ENCODE assay signal across 24 mouse cellular contexts in the genomic region with DNA sequence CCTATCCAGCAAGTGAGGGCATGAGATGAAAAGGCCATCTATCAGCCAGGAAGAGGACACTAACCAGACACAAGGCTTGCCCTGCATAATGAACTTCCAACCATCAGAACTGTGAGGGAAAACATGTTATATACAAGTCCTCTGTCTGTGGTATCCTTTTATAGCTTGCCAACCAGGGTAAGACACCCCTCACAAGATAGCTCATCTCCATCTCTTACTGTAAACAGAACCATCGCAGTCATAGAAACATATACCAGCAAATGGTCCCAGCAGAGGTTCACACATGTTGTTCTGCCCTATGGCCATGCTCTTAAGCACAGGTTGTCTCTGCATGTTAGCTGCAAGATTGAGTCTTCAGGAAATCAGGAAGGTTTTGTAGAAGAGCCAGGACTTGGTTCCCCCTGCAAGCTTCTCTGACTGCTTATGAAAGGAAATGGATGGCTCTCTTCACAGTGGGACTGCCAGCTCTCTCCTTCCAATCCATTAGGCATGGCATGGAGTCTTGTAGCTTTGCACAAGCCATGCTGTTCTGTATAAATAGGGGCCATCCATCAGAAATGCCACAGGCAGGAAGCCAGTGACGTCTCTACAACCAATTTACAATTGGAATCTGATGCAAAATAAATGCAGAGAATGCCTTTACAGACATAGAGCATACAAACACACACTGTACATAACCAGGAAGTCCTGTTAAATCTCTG.
DNase-seq lines count a peak whose midpoint lies in the region; ATAC-seq and TF ChIP-seq lines count a peak whose summit lies in the region.
"Had no signal": no experiment of that assay in that cellular context is flagged by ENCODE, and none has a peak within 500 bp of the region (broad histone marks: within the 10 kb centered on the region; RNA-seq: fewer than 3 reads in every experiment).

No protein-coding gene starts in this region.

- no peaks in the 10 kb centered on the region for H3K27me3 ChIP-seq in lung, postnatal 0 days (replicated peaks; ENCODE audit: insufficient read depth, low read length)
- no peaks in the 10 kb centered on the region for H3K27me3 ChIP-seq in hindbrain, embryonic 12.5 days
- no peaks in the 10 kb centered on the region for H3K27me3 ChIP-seq in neural tube, embryonic 15.5 days (replicated peaks)
- H3K27me3 ChIP-seq: CH12.LX; intestine, embryonic 15.5 days; limb, embryonic 12.5 days; liver, embryonic 12.5 days had no signal

- H3K4me1 ChIP-seq in lung, postnatal 0 days (ENCODE audit: insufficient read depth, low read depth, low read length) = no peaks in the 10 kb centered on the region
- H3K4me1 ChIP-seq in hindbrain, embryonic 12.5 days = 0 out of 2 replicates have a peak, but pooled peaks cover 2% of the 10 kb centered on the region
- H3K4me1 ChIP-seq in neural tube, embryonic 15.5 days = no peaks in the 10 kb centered on the region
- H3K4me1 ChIP-seq: intestine, embryonic 15.5 days; limb, embryonic 12.5 days; liver, embryonic 12.5 days; midbrain, embryonic 10.5 days had no signal

- no peak for TF ChIP-seq EP300 in lung, postnatal 0 days (IDR thresholded peaks at IDR 0.05)

- WGBS in lung, postnatal 0 days = 36% methylated on average over 2 of the region's 2 CpGs
- WGBS in hindbrain, embryonic 12.5 days = 56% methylated on average over 2 of the region's 2 CpGs
- 46% methylated on average over 2 of the region's 2 CpGs for WGBS in neural tube, embryonic 15.5 days

- no peak overlapping the region for H3K4me2 ChIP-seq in lung, postnatal 0 days (replicated peaks; ENCODE audit: low read depth, low read length)
- H3K4me2 ChIP-seq in hindbrain, embryonic 12.5 days (replicated peaks) = no peak overlapping the region
- H3K4me2 ChIP-seq in neural tube, embryonic 15.5 days = no peak overlapping the region
- H3K4me2 ChIP-seq: intestine, embryonic 15.5 days; limb, embryonic 12.5 days; liver, embryonic 12.5 days; lung, embryonic 14.5 days had no signal

- ATAC-seq in cerebellum, adult (ENCODE audit: insufficient number of reproducible peaks, low FRiP score, low TSS enrichment) = no peak
- ATAC-seq in lung, postnatal 0 days = 0 out of 2 replicates have a peak, but pooled peaks have one; percentile 11
- peak; percentile 40; the same call in 1 of the 2 replicates for ATAC-seq in hindbrain, embryonic 12.5 days (ENCODE audit: low FRiP score)
- ATAC-seq in neural tube, embryonic 15.5 days (ENCODE audit: low FRiP score) = peak; percentile 72; the same call in 1 of the 2 replicates
- ATAC-seq: intestine, embryonic 15.5 days; liver, embryonic 12.5 days had no signal

- no peak for TF ChIP-seq CTCF in lung, postnatal 0 days (IDR thresholded peaks at IDR 0.05)

- no peak overlapping the region for H3K27ac ChIP-seq in lung, postnatal 0 days (ENCODE audit: low read length)
- no peak overlapping the region for H3K27ac ChIP-seq in hindbrain, embryonic 12.5 days
- no peak overlapping the region for H3K27ac ChIP-seq in neural tube, embryonic 15.5 days (replicated peaks)
- H3K27ac ChIP-seq: intestine, embryonic 15.5 days; left cerebral cortex, adult 2 months; limb, embryonic 12.5 days; liver, embryonic 12.5 days; midbrain, embryonic 10.5 days had no signal

- H3K36me3 ChIP-seq in lung, postnatal 0 days (ENCODE audit: insufficient read depth, low read length) = no peaks in the 10 kb centered on the region
- no peaks in the 10 kb centered on the region for H3K36me3 ChIP-seq in hindbrain, embryonic 12.5 days
- no peaks in the 10 kb centered on the region for H3K36me3 ChIP-seq in neural tube, embryonic 15.5 days
- H3K36me3 ChIP-seq: intestine, embryonic 15.5 days; limb, embryonic 12.5 days; liver, embryonic 12.5 days; midbrain, embryonic 10.5 days had no signal

- DNase-seq in cerebellum, postnatal 25 days = peak; percentile 7 to 12
- no peak for DNase-seq in lung, postnatal 0 days (ENCODE audit: low spot score)
- DNase-seq in lung, adult 18-20 months = no peak
- no peak for DNase-seq in adipocyte (ENCODE audit: low spot score)
- DNase-seq: cerebellum, adult 11 months; gastrocnemius, postnatal 14 days; heart, adult 18-20 months; heart, postnatal 36 days; kidney, adult 9 months; kidney, postnatal 36 days; layer of hippocampus, adult 9-11 months; lung, embryonic 14.5 days; lung, postnatal 4 days; right cerebral cortex, postnatal 25 days; thymus, postnatal 36 days had no signal

- H3K9ac ChIP-seq in lung, postnatal 0 days (replicated peaks; ENCODE audit: low read depth) = no peak overlapping the region
- H3K9ac ChIP-seq in hindbrain, embryonic 12.5 days = no peak overlapping the region
- no peak overlapping the region for H3K9ac ChIP-seq in neural tube, embryonic 15.5 days (replicated peaks)
- H3K9ac ChIP-seq: intestine, embryonic 15.5 days; limb, embryonic 12.5 days; liver, embryonic 12.5 days; lung, embryonic 14.5 days had no signal

- H3K9me3 ChIP-seq in lung, postnatal 0 days (ENCODE audit: low read length) = no peaks in the 10 kb centered on the region
- no peaks in the 10 kb centered on the region for H3K9me3 ChIP-seq in hindbrain, embryonic 12.5 days (replicated peaks)
- H3K9me3 ChIP-seq in neural tube, embryonic 15.5 days (replicated peaks) = no peaks in the 10 kb centered on the region
- H3K9me3 ChIP-seq: intestine, embryonic 15.5 days; limb, embryonic 12.5 days; liver, embryonic 12.5 days; midbrain, embryonic 10.5 days had no signal

- H3K4me3 ChIP-seq in lung, postnatal 0 days (ENCODE audit: low read depth, low read length) = no peak overlapping the region
- H3K4me3 ChIP-seq in hindbrain, embryonic 12.5 days = no peak overlapping the region
- H3K4me3 ChIP-seq in neural tube, embryonic 15.5 days (replicated peaks) = no peak overlapping the region
- H3K4me3 ChIP-seq: intestine, embryonic 15.5 days; left cerebral cortex, adult 2 months; limb, embryonic 12.5 days; liver, embryonic 12.5 days; midbrain, embryonic 10.5 days had no signal

Comparison
In these comparisons a context has a peak if more than half of its experiments do, and no peak if none do; other contexts are left out.
1. DNase-seq: peak in cerebellum, postnatal 25 days (2 of 2); none in lung, postnatal 0 days (single experiment), lung, adult 18-20 months (0 of 2) and adipocyte (single experiment).